Mouse (Mus musculus): ENCODE data around the gene Frmd4a.

- TF ChIP-seq CTCF (IDR thresholded peaks at IDR 0.05; ENCODE audit: low read depth): no peak
- TF ChIP-seq EP300 (IDR thresholded peaks at IDR 0.05; ENCODE audit: low read depth): no peak
These were observed 18.7 kb downstream of the Frmd4a start for GRCm38 (mm10) chr2:4036153-4036589.

All from heart, postnatal 0 days (tissue).